Mouse (Mus musculus) stomach, embryonic 15.5 days (tissue): Measurements from ENCODE around the gene Sh3glb2. TPM values are rescaled to one million over a fixed set of nuclear protein-coding genes. Genes with fewer than 3 reads are reported as not detected.
A peak's percentile ranks its signal among the peaks of the same experiment; 100 is the strongest.

Experiments used
- ATAC-seq: fragments of 200-750 bp; cut with Nextera tagmentation; 2 replicates; pipeline ENCODE4 v1.8.0; 2017; ENCODE audit warnings: low read depth, moderate number of reproducible peaks, moderate TSS enrichment; ENCODE audit not compliant: insufficient read depth, low FRiP score
- H3K27ac ChIP-seq: fragments of 300-500 bp; sonication (generic); 2 replicates; pipeline ENCODE4 v1.5.1; 2015; ENCODE audit warnings: mild to moderate bottlenecking, inconsistent platforms
- H3K27me3 ChIP-seq: fragments of 300-500 bp; sonication (generic); replicated peaks from 2 replicates; pipeline ENCODE4 v1.6.1; 2015; ENCODE audit warnings: inconsistent platforms
- H3K36me3 ChIP-seq: fragments of 300-500 bp; sonication (generic); 2 replicates; pipeline ENCODE4 v1.6.1; 2015; ENCODE audit warnings: inconsistent platforms
- H3K4me1 ChIP-seq: fragments of 300-500 bp; sonication (generic); 2 replicates; pipeline ENCODE4 v1.6.1; 2015; ENCODE audit warnings: inconsistent platforms
- H3K4me2 ChIP-seq: fragments of 300-500 bp; sonication (generic); 2 replicates; pipeline ENCODE4 v1.6.1; 2015; ENCODE audit warnings: mild to moderate bottlenecking, inconsistent platforms
- H3K4me3 ChIP-seq: fragments of 300-500 bp; sonication (generic); replicated peaks from 2 replicates; pipeline ENCODE4 v1.5.1; 2015; ENCODE audit warnings: inconsistent platforms
- H3K9ac ChIP-seq: fragments of 300-500 bp; sonication (generic); 2 replicates; pipeline ENCODE4 v1.6.1; 2015; ENCODE audit warnings: inconsistent platforms
- H3K9me3 ChIP-seq: fragments of 300-500 bp; sonication (generic); 2 replicates; pipeline ENCODE4 v1.6.1; 2016; ENCODE audit warnings: inconsistent platforms
- WGBS: fragments of 180-500 bp; shearing (Covaris S2); methylation state at CpG from one replicate; pipeline ENCODE4 v1.1.7; 2015; 5-methylcytosine and 5-hydroxymethylcytosine counted together
- polyA plus RNA-seq: library from polyadenylated mRNA; unstranded; fragments of >200 nt; fragmentation: Nextera tagmentation; extraction: Ambion mirVana; gene quantifications from 2 replicates; pipeline ENCODE4 v1.2.1, GENCODE M21; 2015

Gene Sh3glb2
- polyA plus RNA-seq, 1 experiment from 2014 or later, result 92.6 TPM

GRCm38 (mm10) chr2:30355861-30356260 lies 3.3 kb downstream of the Sh3glb2 start:
- H3K27ac ChIP-seq, result peak overlapping the region; percentile 67

GRCm38 (mm10) chr2:30351149-30351548 lies 8.0 kb downstream of the Sh3glb2 start:
- H3K36me3 ChIP-seq, result peaks cover 38% of the 10 kb centered on the region

More at GRCm38 (mm10) chr2:30355861-30356260, 3.3 kb downstream of the Sh3glb2 start:
- WGBS, result 50% methylated on average over 4 of the region's 4 CpGs
- Histone ChIP-seq H3K9ac (no peak overlapping the region), H3K36me3 (peaks cover 5% of the 10 kb centered on the region), H3K27me3 (no peaks in the 10 kb centered on the region), H3K9me3 (no peaks in the 10 kb centered on the region), H3K4me2 (0 out of 2 replicates have a peak overlapping the region, but pooled peaks have one; percentile 2), H3K4me1 (peaks cover 49% of the 10 kb centered on the region), H3K4me3 (no peak overlapping the region)
- no peak; the same call in 1 of the 2 replicates for ATAC-seq

GRCm38 (mm10) chr2:30349196-30349595 lies 9.9 kb downstream of the Sh3glb2 start:
- 90% methylated on average over 6 of the region's 6 CpGs for WGBS
- peaks cover 57% of the 10 kb centered on the region for H3K36me3 ChIP-seq
- no peaks in the 10 kb centered on the region for H3K27me3 ChIP-seq
- ATAC-seq, result no peak
- no peak overlapping the region for H3K4me3 ChIP-seq
- no peak overlapping the region for H3K27ac ChIP-seq
- H3K4me1 ChIP-seq, result 0 out of 2 replicates have a peak, but pooled peaks cover 4% of the 10 kb centered on the region
- no peaks in the 10 kb centered on the region for H3K9me3 ChIP-seq
- no peak overlapping the region for H3K4me2 ChIP-seq
- H3K9ac ChIP-seq, result no peak overlapping the region

More at GRCm38 (mm10) chr2:30351149-30351548, 8.0 kb downstream of the Sh3glb2 start:
- ATAC-seq, result no peak
- H3K27me3 ChIP-seq, result no peaks in the 10 kb centered on the region
- no peak overlapping the region for H3K4me2 ChIP-seq
- no peak overlapping the region for H3K4me3 ChIP-seq
- no peak overlapping the region for H3K27ac ChIP-seq
- 59% methylated on average over 2 of the region's 2 CpGs for WGBS
- H3K9me3 ChIP-seq, result no peaks in the 10 kb centered on the region
- peaks cover 16% of the 10 kb centered on the region for H3K4me1 ChIP-seq
- H3K9ac ChIP-seq, result no peak overlapping the region

- Histone ChIP-seq H3K4me2 (no peak overlapping the region), H3K36me3 (peaks cover 78% of the 10 kb centered on the region), H3K27me3 (no peaks in the 10 kb centered on the region), H3K27ac (no peak overlapping the region), H3K4me3 (no peak overlapping the region), H3K9ac (no peak overlapping the region), H3K4me1 (no peaks in the 10 kb centered on the region), H3K9me3 (no peaks in the 10 kb centered on the region)
- no peak for ATAC-seq
- WGBS, result 86% methylated on average over 7 of the region's 7 CpGs
Measured at GRCm38 (mm10) chr2:30345971-30346676, 13.0 kb downstream of the Sh3glb2 start.

GRCm38 (mm10) chr2:30343601-30344137 lies 15.5 kb downstream of the Sh3glb2 start:
- Histone ChIP-seq H3K27ac (peak overlapping the region; percentile 18; the same call in 1 of the 2 replicates), H3K4me1 (no peaks in the 10 kb centered on the region), H3K27me3 (no peaks in the 10 kb centered on the region), H3K9ac (no peak overlapping the region), H3K9me3 (no peaks in the 10 kb centered on the region), H3K36me3 (peaks cover 81% of the 10 kb centered on the region), H3K4me2 (no peak overlapping the region), H3K4me3 (no peak overlapping the region)
- ATAC-seq, result no peak
- 64% methylated on average over 14 of the region's 14 CpGs for WGBS

GRCm38 (mm10) chr2:30342544-30342943 lies 16.6 kb downstream of the Sh3glb2 start:
- H3K9ac ChIP-seq, result no peak overlapping the region
- H3K27ac ChIP-seq, result no peak overlapping the region
- no peak for ATAC-seq
- H3K4me2 ChIP-seq, result no peak overlapping the region
- H3K27me3 ChIP-seq, result no peaks in the 10 kb centered on the region
- H3K4me3 ChIP-seq, result no peak overlapping the region
- no peaks in the 10 kb centered on the region for H3K9me3 ChIP-seq
- H3K4me1 ChIP-seq, result no peaks in the 10 kb centered on the region
- 94% methylated on average over 7 of the region's 7 CpGs for WGBS
- peaks cover 80% of the 10 kb centered on the region for H3K36me3 ChIP-seq

- WGBS, result 95% methylated on average over 3 of the region's 3 CpGs
- Histone ChIP-seq H3K36me3 (peaks cover 80% of the 10 kb centered on the region), H3K27me3 (no peaks in the 10 kb centered on the region)
Measured at GRCm38 (mm10) chr2:30342061-30342460, 17.1 kb downstream of the Sh3glb2 start.

GRCm38 (mm10) chr2:30337179-30337578 lies 22.0 kb downstream of the Sh3glb2 start:
- Histone ChIP-seq H3K9me3 (no peaks in the 10 kb centered on the region), H3K4me2 (no peak overlapping the region), H3K27ac (no peak overlapping the region), H3K27me3 (no peaks in the 10 kb centered on the region), H3K4me1 (no peaks in the 10 kb centered on the region), H3K9ac (no peak overlapping the region), H3K4me3 (no peak overlapping the region), H3K36me3 (peaks cover 76% of the 10 kb centered on the region)
- WGBS, result 75% methylated on average over 12 of the region's 12 CpGs
- no peak for ATAC-seq

More at GRCm38 (mm10) chr2:30342061-30342460, 17.1 kb downstream of the Sh3glb2 start:
- H3K4me3 ChIP-seq, result no peak overlapping the region
- ATAC-seq, result no peak
- no peaks in the 10 kb centered on the region for H3K4me1 ChIP-seq
- H3K4me2 ChIP-seq, result no peak overlapping the region
- H3K9me3 ChIP-seq, result no peaks in the 10 kb centered on the region
- no peak overlapping the region for H3K27ac ChIP-seq
- no peak overlapping the region for H3K9ac ChIP-seq

GRCm38 (mm10) chr2:30336174-30336915 lies 22.8 kb downstream of the Sh3glb2 start:
- Histone ChIP-seq H3K9me3 (no peaks in the 10 kb centered on the region), H3K4me1 (no peaks in the 10 kb centered on the region), H3K9ac (no peak overlapping the region), H3K4me2 (no peak overlapping the region), H3K36me3 (peaks cover 70% of the 10 kb centered on the region), H3K27me3 (no peaks in the 10 kb centered on the region), H3K4me3 (no peak overlapping the region), H3K27ac (no peak overlapping the region)
- ATAC-seq, result no peak
- 86% methylated on average over 16 of the region's 16 CpGs for WGBS

GRCm38 (mm10) chr2:30335324-30335723 lies 23.8 kb downstream of the Sh3glb2 start:
- Histone ChIP-seq H3K4me1 (no peaks in the 10 kb centered on the region), H3K27me3 (no peaks in the 10 kb centered on the region), H3K9me3 (no peaks in the 10 kb centered on the region), H3K36me3 (peaks cover 68% of the 10 kb centered on the region), H3K9ac (no peak overlapping the region), H3K4me2 (no peak overlapping the region), H3K27ac (no peak overlapping the region), H3K4me3 (no peak overlapping the region)
- WGBS, result 91% methylated on average over 2 of the region's 2 CpGs
- ATAC-seq, result no peak

GRCm38 (mm10) chr2:30328791-30329190 lies 30.3 kb downstream of the Sh3glb2 start:
- Histone ChIP-seq H3K36me3 (peaks cover 74% of the 10 kb centered on the region), H3K9ac (no peak overlapping the region), H3K9me3 (no peaks in the 10 kb centered on the region), H3K4me3 (no peak overlapping the region), H3K27me3 (no peaks in the 10 kb centered on the region), H3K4me1 (no peaks in the 10 kb centered on the region), H3K27ac (no peak overlapping the region), H3K4me2 (no peak overlapping the region)
- 87% methylated on average over 3 of the region's 3 CpGs for WGBS
- no peak for ATAC-seq

GRCm38 (mm10) chr2:30327276-30327675 lies 31.9 kb downstream of the Sh3glb2 start:
- H3K9me3 ChIP-seq, result no peaks in the 10 kb centered on the region
- H3K27ac ChIP-seq, result no peak overlapping the region
- 95% methylated on average over 7 of the region's 7 CpGs for WGBS
- no peak overlapping the region for H3K9ac ChIP-seq
- H3K36me3 ChIP-seq, result peaks cover 74% of the 10 kb centered on the region
- no peak overlapping the region for H3K4me2 ChIP-seq
- no peaks in the 10 kb centered on the region for H3K27me3 ChIP-seq
- no peak for ATAC-seq
- H3K4me1 ChIP-seq, result no peaks in the 10 kb centered on the region
- no peak overlapping the region for H3K4me3 ChIP-seq
